Mouse (Mus musculus): ENCODE measurements at regions not wholly inside any gene's neighbourhood (a gene's known extent, or its start where the extent isn't known, plus 50 kb on each side); places are given as distances from the start of the nearest gene placed in this dataset.

DNA sequence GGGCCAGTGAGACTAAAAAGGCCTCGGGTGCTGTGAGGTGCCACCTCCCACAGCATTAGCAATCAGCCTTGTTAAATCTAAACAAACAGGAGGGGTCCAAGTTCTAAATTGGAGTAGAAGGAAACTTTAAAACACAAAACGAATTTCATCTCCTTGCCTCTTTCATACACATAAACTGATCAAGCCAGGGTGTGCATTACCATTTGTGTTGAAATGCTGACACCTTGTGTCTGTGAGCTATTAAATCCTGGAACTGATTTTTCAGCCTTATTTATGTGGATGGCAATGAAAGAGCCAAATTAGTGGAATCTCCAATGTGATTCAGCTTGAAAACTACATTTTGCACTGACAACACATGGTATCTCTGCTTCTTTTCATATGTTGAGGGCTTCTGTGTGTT is 114.8 kb downstream of the Pcsk1 start:
- in situ Hi-C loops (cut with MboI; ENCODE audit: low sequenced_read_pairs), result no loop called here

- in situ Hi-C loops (cut with MboI; ENCODE audit: low sequenced_read_pairs), result loop anchor here (10.0 kb wide), 2 partner anchors 651 to 801 kb away; no protein-coding TSS in a partner anchor
Observed at GRCm38 (mm10) chr13:75223944-75224343, 134.3 kb downstream of the Pcsk1 start.

DNA sequence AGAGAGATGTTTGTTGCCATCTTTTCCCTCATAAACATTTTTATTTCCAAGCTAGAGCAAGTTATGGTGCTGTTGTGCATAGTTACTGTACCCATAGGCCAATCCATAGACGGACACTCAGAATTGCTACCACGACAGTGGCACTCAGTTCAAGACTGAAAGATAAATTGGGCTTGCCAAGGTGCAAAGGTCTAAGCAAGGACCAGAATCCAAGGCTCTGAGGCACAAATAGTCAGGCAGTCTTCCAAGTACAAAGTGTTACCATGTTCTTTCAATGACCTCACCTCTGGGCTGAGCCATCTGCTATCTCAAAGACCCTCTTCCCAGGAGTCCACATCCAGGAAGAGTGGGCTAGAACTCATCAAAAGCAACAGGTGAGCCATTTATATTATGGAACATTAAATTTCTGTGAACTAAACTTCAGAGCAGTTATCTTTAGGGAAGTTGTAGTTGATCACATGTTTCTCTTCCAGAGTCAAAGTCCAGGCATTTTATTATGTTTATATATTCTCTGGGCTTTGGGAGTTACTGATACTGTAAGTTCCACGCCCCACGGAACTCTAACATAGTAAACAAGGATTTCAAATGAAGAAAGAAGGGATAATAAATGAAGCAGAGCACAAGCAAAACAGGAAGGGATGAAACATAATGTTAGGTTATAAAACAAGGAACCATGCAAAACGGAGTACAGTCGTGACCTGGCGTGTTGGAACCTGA is 136.1 kb downstream of the Pcsk1 start:
- in situ Hi-C loops (cut with MboI; ENCODE audit: low sequenced_read_pairs), result loop anchor here (10.0 kb wide), 2 partner anchors 649 to 799 kb away; no protein-coding TSS in a partner anchor

DNA sequence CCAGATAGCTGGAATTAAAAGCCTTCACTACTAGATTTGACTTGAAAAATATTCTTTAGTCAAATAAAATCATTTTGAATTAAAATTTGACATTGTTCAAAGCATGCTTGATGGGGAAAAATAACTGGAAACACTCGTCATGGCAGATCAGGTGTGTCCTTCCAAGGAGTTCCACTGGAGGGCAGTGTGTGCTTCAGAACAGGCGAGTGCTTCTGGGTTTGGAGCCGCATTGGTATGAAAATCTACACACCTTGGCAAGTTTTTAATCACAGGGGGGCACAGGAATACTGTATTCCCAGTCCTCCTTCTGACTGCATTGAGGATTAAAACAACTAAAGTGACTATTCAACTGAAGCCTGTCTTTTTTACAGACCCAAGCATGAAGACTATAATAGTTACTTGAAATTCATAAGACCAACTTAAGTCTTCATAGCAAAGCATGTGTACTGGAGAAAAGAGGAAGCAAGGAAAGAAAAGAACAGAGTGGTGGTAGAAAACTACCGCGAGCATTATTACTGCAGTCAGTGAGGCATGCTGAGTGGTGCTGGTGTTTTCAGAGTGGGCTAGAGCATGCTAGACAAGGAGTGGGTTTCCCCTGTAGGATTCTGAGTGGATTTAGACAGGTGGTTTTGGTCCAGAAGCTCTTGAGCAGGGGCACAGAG is 138.1 kb downstream of the Pcsk1 start:
- in situ Hi-C loops (cut with MboI; ENCODE audit: low sequenced_read_pairs), result loop anchor here (10.0 kb wide), 2 partner anchors 647 to 797 kb away; no protein-coding TSS in a partner anchor

- in situ Hi-C loops (cut with MboI; ENCODE audit: low sequenced_read_pairs), result no loop called here
Observed at GRCm38 (mm10) chr13:75236424-75236823, 146.8 kb downstream of the Pcsk1 start.

Data from CH12F3 (cell line).